12 mouse cellular contexts compared by ENCODE assay signal in the genomic region with DNA sequence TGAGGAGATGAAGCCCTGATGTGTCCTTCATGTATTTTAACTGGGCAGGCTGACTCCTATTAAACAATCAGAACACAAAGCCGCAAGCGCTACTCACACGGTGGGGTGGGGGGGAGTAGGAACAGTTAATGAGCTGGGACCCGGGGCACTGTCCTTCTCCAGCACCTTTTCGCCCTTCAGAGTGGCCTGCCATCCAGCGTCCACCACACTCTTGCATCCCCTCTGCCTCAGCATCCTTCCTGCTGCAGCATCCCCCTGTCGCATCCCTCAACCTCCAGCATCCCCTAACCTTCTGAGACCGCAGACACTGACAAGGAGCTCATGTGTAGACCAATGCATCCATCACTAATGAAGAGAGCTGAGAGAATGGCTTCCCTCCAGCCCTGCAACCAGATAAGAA. TPM values are rescaled to one million over a fixed set of nuclear protein-coding genes. Genes with fewer than 3 reads are reported as not detected.
A peak's percentile ranks its signal among the peaks of the same experiment; 100 is the strongest.
DNase-seq lines count a peak whose midpoint lies in the region; ATAC-seq and TF ChIP-seq lines count a peak whose summit lies in the region.
"Had no signal": no experiment of that assay in that cellular context is flagged by ENCODE, and none has a peak within 500 bp of the region (broad histone marks: within the 10 kb centered on the region; RNA-seq: fewer than 3 reads in every experiment).

No protein-coding gene starts in this region.

- no peak overlapping the region for H3K9ac ChIP-seq in heart, embryonic 15.5 days
- no peak overlapping the region for H3K9ac ChIP-seq in embryonic facial prominence, embryonic 13.5 days
- no peak overlapping the region for H3K9ac ChIP-seq in forebrain, postnatal 0 days
- no peak overlapping the region for H3K9ac ChIP-seq in midbrain, embryonic 13.5 days (replicated peaks)

- peaks cover 6% of the 10 kb centered on the region; the same call in 1 of the 2 replicates for H3K27me3 ChIP-seq in heart, embryonic 15.5 days
- H3K27me3 ChIP-seq in embryonic facial prominence, embryonic 13.5 days = peaks cover 6% of the 10 kb centered on the region
- no peaks in the 10 kb centered on the region for H3K27me3 ChIP-seq in forebrain, postnatal 0 days (ENCODE audit: insufficient read depth, low read length)
- no peaks in the 10 kb centered on the region for H3K27me3 ChIP-seq in midbrain, embryonic 13.5 days

- intact Hi-C loops in heart, postnatal 25 days (cut with DNase I) = loop anchor here (2.0 to 10.0 kb wide), 3 partner anchors 193 to 1171 kb away; no protein-coding TSS in a partner anchor
- intact Hi-C loops in left cerebral cortex, adult 2 months (cut with DNase I) = loop anchor here (2.0 to 10.0 kb wide), 4 partner anchors 193 to 1171 kb away; no protein-coding TSS in a partner anchor
- intact Hi-C loops in left cerebral cortex, postnatal 10 days (cut with DNase I) = loop anchor here (10.0 kb wide), 1 partner anchor 191 kb away; no protein-coding TSS in a partner anchor

- no peak overlapping the region for H3K4me3 ChIP-seq in heart, embryonic 15.5 days
- no peak overlapping the region for H3K4me3 ChIP-seq in embryonic facial prominence, embryonic 13.5 days
- no peak overlapping the region for H3K4me3 ChIP-seq in forebrain, postnatal 0 days (ENCODE audit: low read depth, low read length)
- no peak overlapping the region for H3K4me3 ChIP-seq in midbrain, embryonic 13.5 days (replicated peaks)
- H3K4me3 ChIP-seq in left cerebral cortex, adult 2 months = no peak overlapping the region

- H3K27ac ChIP-seq in heart, embryonic 15.5 days = no peak overlapping the region
- no peak overlapping the region for H3K27ac ChIP-seq in embryonic facial prominence, embryonic 13.5 days
- no peak overlapping the region for H3K27ac ChIP-seq in forebrain, postnatal 0 days (ENCODE audit: low read depth, low read length)
- H3K27ac ChIP-seq in midbrain, embryonic 13.5 days = no peak overlapping the region
- H3K27ac ChIP-seq in left cerebral cortex, adult 2 months = no peak overlapping the region
- H3K27ac ChIP-seq: macrophage had no signal

- H3K36me3 ChIP-seq in heart, embryonic 15.5 days = no peaks in the 10 kb centered on the region
- no peaks in the 10 kb centered on the region for H3K36me3 ChIP-seq in embryonic facial prominence, embryonic 13.5 days
- H3K36me3 ChIP-seq in forebrain, postnatal 0 days (ENCODE audit: insufficient read depth) = no peaks in the 10 kb centered on the region
- H3K36me3 ChIP-seq in midbrain, embryonic 13.5 days = no peaks in the 10 kb centered on the region

- H3K9me3 ChIP-seq in heart, embryonic 15.5 days (replicated peaks) = no peaks in the 10 kb centered on the region
- no peaks in the 10 kb centered on the region for H3K9me3 ChIP-seq in embryonic facial prominence, embryonic 13.5 days
- no peaks in the 10 kb centered on the region for H3K9me3 ChIP-seq in forebrain, postnatal 0 days (ENCODE audit: low read length)
- no peaks in the 10 kb centered on the region for H3K9me3 ChIP-seq in midbrain, embryonic 13.5 days

- H3K4me1 ChIP-seq in heart, embryonic 15.5 days (replicated peaks) = peaks cover 6% of the 10 kb centered on the region; the same call in 1 of the 2 replicates
- H3K4me1 ChIP-seq in embryonic facial prominence, embryonic 13.5 days = 0 out of 2 replicates have a peak, but pooled peaks cover 4% of the 10 kb centered on the region
- no peaks in the 10 kb centered on the region for H3K4me1 ChIP-seq in forebrain, postnatal 0 days (ENCODE audit: insufficient read depth)
- H3K4me1 ChIP-seq in midbrain, embryonic 13.5 days (replicated peaks) = peaks cover 11% of the 10 kb centered on the region; the same call in 1 of the 2 replicates

- WGBS in heart, embryonic 15.5 days = 59% methylated on average over 8 of the region's 8 CpGs
- WGBS in embryonic facial prominence, embryonic 13.5 days = 46% methylated on average over 8 of the region's 8 CpGs
- 55% methylated on average over 8 of the region's 8 CpGs for WGBS in forebrain, postnatal 0 days
- 57% methylated on average over 8 of the region's 8 CpGs for whole genome bisulfite sequencing in midbrain, embryonic 13.5 days

- H3K4me2 ChIP-seq in heart, embryonic 15.5 days = peak overlapping the region; percentile 41; the same call in 1 of the 2 replicates
- H3K4me2 ChIP-seq in embryonic facial prominence, embryonic 13.5 days = peak overlapping the region; percentile 42
- H3K4me2 ChIP-seq in forebrain, postnatal 0 days (ENCODE audit: low read depth) = peak overlapping the region; percentile 11; the same call in 1 of the 2 replicates
- H3K4me2 ChIP-seq in midbrain, embryonic 13.5 days (replicated peaks) = peak overlapping the region; percentile 26

- no peak for ATAC-seq in heart, embryonic 15.5 days (replicated peaks; ENCODE audit: insufficient number of reproducible peaks, insufficient read depth, low FRiP score, low read depth)
- no peak for ATAC-seq in embryonic facial prominence, embryonic 13.5 days (ENCODE audit: insufficient number of reproducible peaks, insufficient read depth, low FRiP score, low TSS enrichment, low read depth)
- no peak for ATAC-seq in forebrain, postnatal 0 days
- no peak; the same call in none of the 2 replicates for ATAC-seq in midbrain, embryonic 13.5 days

- no peak for TF ChIP-seq CTCF in forebrain, postnatal 0 days (IDR thresholded peaks at IDR 0.05; ENCODE audit: low read depth)
- no peak for TF ChIP-seq CTCF in left cerebral cortex, adult 2 months (IDR thresholded peaks at IDR 0.05)

- DNase-seq in heart, postnatal 25 days (ENCODE audit: low spot score) = no peak
- no peak for DNase-seq in forebrain, postnatal 0 days
- no peak for DNase-seq in left cerebral cortex, adult 2 months (ENCODE audit: extremely low spot score in 1 of 2, low spot score in 2 of 2)
- DNase-seq in MN1 (ENCODE audit: low spot score) = no peak
- DNase-seq in left cerebral cortex, postnatal 10 days (ENCODE audit: extremely low spot score in 1 of 2, low spot score in 2 of 2) = no peak

RNA-seq across cellular contexts. Expression of a gene that starts 54.2 kb away (rescaled TPM):
- polyA plus RNA-seq in heart, embryonic 15.5 days (2015; fragmentation: Nextera tagmentation; extraction: Ambion mirVana) = not detected in 2 replicates
- total RNA-seq in heart, postnatal 25 days (2021) = not detected
- not detected in 2 replicates for polyA plus RNA-seq in embryonic facial prominence, embryonic 13.5 days (2015; fragmentation: Nextera tagmentation; extraction: Ambion mirVana)
- not detected in 2 replicates for total RNA-seq in forebrain, postnatal 0 days (2014; rRNA removed)
- polyA plus RNA-seq in forebrain, postnatal 0 days (2015; fragmentation: Nextera tagmentation; extraction: Ambion mirVana) = not detected in 2 replicates
- polyA plus RNA-seq in midbrain, embryonic 13.5 days (2015; fragmentation: Nextera tagmentation; extraction: Ambion mirVana) = not detected in 2 replicates
- not detected for total RNA-seq in left cerebral cortex, adult 2 months (2021)
- not detected for total RNA-seq in left cerebral cortex, postnatal 10 days (2021)
- total RNA-seq: heart, postnatal 14 days had no signal
- polyA plus RNA-seq: limb, embryonic 11.5 days; macrophage; thymus, adult 2 months had no signal

RNA-seq across cellular contexts. Expression of a gene that starts 55.5 kb away (rescaled TPM):
- not detected in 2 replicates for polyA plus RNA-seq in heart, embryonic 15.5 days (2015; fragmentation: Nextera tagmentation; extraction: Ambion mirVana)
- not detected for total RNA-seq in heart, postnatal 25 days (2021)
- polyA plus RNA-seq in embryonic facial prominence, embryonic 13.5 days (2015; fragmentation: Nextera tagmentation; extraction: Ambion mirVana) = not detected in 2 replicates
- total RNA-seq in forebrain, postnatal 0 days (2014; rRNA removed) = 0.23 and 0.67 TPM in 2 replicates
- polyA plus RNA-seq in forebrain, postnatal 0 days (2015; fragmentation: Nextera tagmentation; extraction: Ambion mirVana) = not detected in 2 replicates
- not detected in 2 replicates for polyA plus RNA-seq in midbrain, embryonic 13.5 days (2015; fragmentation: Nextera tagmentation; extraction: Ambion mirVana)
- total RNA-seq in left cerebral cortex, adult 2 months (2021) = not detected
- not detected for total RNA-seq in left cerebral cortex, postnatal 10 days (2021)
- polyA plus RNA-seq: limb, embryonic 11.5 days; macrophage had no signal

RNA-seq across cellular contexts. Expression of a gene that starts 57.5 kb away (rescaled TPM):
- not detected in 2 replicates for polyA plus RNA-seq in heart, embryonic 15.5 days (2015; fragmentation: Nextera tagmentation; extraction: Ambion mirVana)
- not detected for total RNA-seq in heart, postnatal 25 days (2021)
- polyA plus RNA-seq in embryonic facial prominence, embryonic 13.5 days (2015; fragmentation: Nextera tagmentation; extraction: Ambion mirVana) = not detected in 2 replicates
- not detected in 2 replicates for total RNA-seq in forebrain, postnatal 0 days (2014; rRNA removed)
- polyA plus RNA-seq in forebrain, postnatal 0 days (2015; fragmentation: Nextera tagmentation; extraction: Ambion mirVana) = not detected in 2 replicates
- polyA plus RNA-seq in midbrain, embryonic 13.5 days (2015; fragmentation: Nextera tagmentation; extraction: Ambion mirVana) = 0.11 TPM in 1 of 2 replicates, not detected in the other
- total RNA-seq in left cerebral cortex, adult 2 months (2021) = not detected
- total RNA-seq in left cerebral cortex, postnatal 10 days (2021) = not detected
- total RNA-seq: heart, postnatal 14 days had no signal
- polyA plus RNA-seq: limb, embryonic 11.5 days; macrophage had no signal
